In the genomic region with DNA sequence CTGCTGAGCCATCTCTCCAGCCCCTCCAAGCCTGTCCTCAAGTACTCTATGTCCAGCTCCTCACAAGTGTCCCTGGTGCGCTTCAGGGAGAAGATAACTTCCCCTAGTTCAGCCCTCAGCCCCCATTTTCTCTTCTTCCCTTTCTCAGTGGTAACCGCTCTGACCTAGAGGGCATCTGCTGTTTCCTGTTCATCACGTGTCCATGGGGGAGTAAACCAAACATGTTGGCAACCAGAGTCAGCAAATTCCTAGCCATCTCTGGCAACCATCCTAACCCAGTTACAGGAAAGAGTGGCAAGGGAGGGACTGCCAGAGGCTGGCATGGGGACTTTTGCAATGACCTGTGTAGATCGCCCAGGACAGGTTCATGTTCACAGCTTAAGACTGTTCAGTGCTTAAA, we compare ENCODE assay signal across 13 mouse cellular contexts. TPM values are rescaled to one million over a fixed set of nuclear protein-coding genes. Genes with fewer than 3 reads are reported as not detected.
DNase-seq lines count a peak whose midpoint lies in the region; ATAC-seq lines count a peak whose summit lies in the region.
"Had no signal": no experiment of that assay in that cellular context is flagged by ENCODE, and none has a peak within 500 bp of the region (broad histone marks: within the 10 kb centered on the region; RNA-seq: fewer than 3 reads in every experiment).

No protein-coding gene starts in this region.

- WGBS in kidney, embryonic 15.5 days = 61% methylated on average over 4 of the region's 4 CpGs

- no peak for ATAC-seq in kidney, embryonic 15.5 days (replicated peaks; ENCODE audit: low FRiP score)
- ATAC-seq in megakaryocyte, adult 5-6 weeks (ENCODE audit: poor library complexity, severe bottlenecking) = peak; percentile 92
- no peak for ATAC-seq in erythroid progenitor cell, adult 5-6 weeks (replicated peaks; ENCODE audit: low FRiP score, poor library complexity, severe bottlenecking)
- ATAC-seq: midbrain, embryonic 16.5 days had no signal

- no peaks in the 10 kb centered on the region for H3K27me3 ChIP-seq in kidney, embryonic 15.5 days
- H3K27me3 ChIP-seq: embryonic facial prominence, embryonic 15.5 days; heart, embryonic 13.5 days had no signal

- H3K27ac ChIP-seq in kidney, embryonic 15.5 days = no peak overlapping the region
- H3K27ac ChIP-seq: embryonic facial prominence, embryonic 15.5 days; heart, embryonic 13.5 days had no signal

- no peak overlapping the region for H3K9ac ChIP-seq in kidney, embryonic 15.5 days
- H3K9ac ChIP-seq: embryonic facial prominence, embryonic 15.5 days; heart, embryonic 13.5 days had no signal

- DNase-seq in kidney, adult 11 months = peak; percentile 78
- peak; percentile 24 to 26 for DNase-seq in B cell, adult 2 months
- peak; percentile 3 to 35 for DNase-seq in adrenal gland, postnatal 36 days
- DNase-seq in layer of hippocampus, postnatal 10 days (ENCODE audit: low spot score in 2 of 2) = no peak
- DNase-seq in embryo, embryonic 11 days = no peak
- DNase-seq: retina, postnatal 1 day had no signal

- no peaks in the 10 kb centered on the region for H3K9me3 ChIP-seq in kidney, embryonic 15.5 days (replicated peaks)
- H3K9me3 ChIP-seq: embryonic facial prominence, embryonic 15.5 days; heart, embryonic 13.5 days had no signal

- no peaks in the 10 kb centered on the region for H3K36me3 ChIP-seq in kidney, embryonic 15.5 days
- H3K36me3 ChIP-seq: embryonic facial prominence, embryonic 15.5 days; heart, embryonic 13.5 days had no signal

- no peak overlapping the region for H3K4me3 ChIP-seq in kidney, embryonic 15.5 days (replicated peaks)
- H3K4me3 ChIP-seq: embryonic facial prominence, embryonic 15.5 days; heart, embryonic 13.5 days had no signal

- no peak overlapping the region for H3K4me2 ChIP-seq in kidney, embryonic 15.5 days
- H3K4me2 ChIP-seq: embryonic facial prominence, embryonic 15.5 days; heart, embryonic 13.5 days; liver, embryonic 11.5 days had no signal

- peaks cover 5% of the 10 kb centered on the region; the same call in 1 of the 2 replicates for H3K4me1 ChIP-seq in kidney, embryonic 15.5 days
- H3K4me1 ChIP-seq: embryonic facial prominence, embryonic 15.5 days; heart, embryonic 13.5 days had no signal

RNA-seq across cellular contexts. Expression of a gene that starts 36.0 kb away (rescaled TPM):
- 0.57 and 0.58 TPM in 2 replicates for polyA plus RNA-seq in kidney, embryonic 15.5 days (2015; fragmentation: Nextera tagmentation; extraction: Ambion mirVana)
- 10 to 100 TPM in 1 of 2 experiments, 1 to 10 TPM in 1; 7.5 to 11.9 TPM for total RNA-seq in adrenal gland, postnatal 36 days (2021)
- 0.52 and 0.76 TPM in 2 replicates for total RNA-seq in megakaryocyte, adult 5-6 weeks (2015)
- total RNA-seq in megakaryocyte, adult 5-6 weeks (2017) = 0.73 and 1.0 TPM in 2 replicates
- not detected in 2 replicates for total RNA-seq in erythroid progenitor cell, adult 5-6 weeks (2015; ENCODE audit: low replicate concordance)
- total RNA-seq in erythroid progenitor cell, adult 5-6 weeks (2017; ENCODE audit: low replicate concordance) = not detected in 2 replicates
- total RNA-seq in layer of hippocampus, postnatal 10 days (2021) = 10 to 100 TPM; 35.4 to 43.7 TPM

RNA-seq across cellular contexts. Expression of a gene that starts 58.3 kb away (rescaled TPM):
- 0.78 and 0.82 TPM in 2 replicates for polyA plus RNA-seq in kidney, embryonic 15.5 days (2015; fragmentation: Nextera tagmentation; extraction: Ambion mirVana)
- 1 to 10 TPM in 1 of 2 experiments, under 1 TPM in 1; 0.82 to 1.0 TPM for total RNA-seq in adrenal gland, postnatal 36 days (2021)
- total RNA-seq in megakaryocyte, adult 5-6 weeks (2015) = 0.40 and 0.46 TPM in 2 replicates
- 0.44 and 0.57 TPM in 2 replicates for total RNA-seq in megakaryocyte, adult 5-6 weeks (2017)
- total RNA-seq in erythroid progenitor cell, adult 5-6 weeks (2015; ENCODE audit: low replicate concordance) = under 0.01 TPM in 2 replicates
- total RNA-seq in erythroid progenitor cell, adult 5-6 weeks (2017; ENCODE audit: low replicate concordance) = 0.13 and 0.15 TPM in 2 replicates
- total RNA-seq in layer of hippocampus, postnatal 10 days (2021) = 1 to 10 TPM; 2.7 to 3.1 TPM

Comparison
In these comparisons a context has a peak if more than half of its experiments do, and no peak if none do; other contexts are left out.
1. DNase-seq: peak in kidney, adult 11 months (single experiment), B cell, adult 2 months (2 of 2) and adrenal gland, postnatal 36 days (2 of 2); none in layer of hippocampus, postnatal 10 days (0 of 2) and embryo, embryonic 11 days (single experiment).
2. RNA of a gene that starts 36.0 kb away (total RNA-seq): 35.4 to 43.7 TPM in layer of hippocampus, postnatal 10 days and 7.5 to 11.9 TPM in adrenal gland, postnatal 36 days; 0.52 to 1.0 TPM in megakaryocyte, adult 5-6 weeks and not detected in erythroid progenitor cell, adult 5-6 weeks; every median in the first group is over 4 times any median in the second.